Mouse (Mus musculus): Measurements from ENCODE around the gene Ccl11. TPM values are rescaled to one million over a fixed set of nuclear protein-coding genes. Genes with fewer than 3 reads are reported as not detected.

Ccl11 gene
- polyA plus RNA-seq, 1 experiment from 2014 or later = 16.7 TPM

DNA sequence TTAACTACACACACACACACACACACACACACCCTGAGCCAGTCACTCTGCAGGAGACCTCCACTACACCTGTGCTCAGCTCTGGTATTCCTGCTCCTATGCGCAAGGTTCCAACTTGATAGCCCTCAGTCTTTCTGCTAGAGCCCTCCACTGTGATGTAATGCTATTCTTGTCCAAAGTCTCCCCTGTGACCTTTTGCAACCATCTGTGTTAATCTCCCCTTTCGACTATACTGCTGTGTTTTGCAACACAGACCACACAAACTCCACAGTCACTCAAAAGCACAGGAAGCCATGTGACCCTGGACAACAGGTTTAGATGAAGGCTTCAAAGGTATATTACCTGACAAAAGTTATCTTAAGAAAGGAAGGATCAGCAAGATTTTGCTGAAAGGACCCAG, 5.8 kb downstream of the Ccl11 start:
- H3K4me3 ChIP-seq (ENCODE audit: low read depth, low read length) = no peak overlapping the region
- H3K9ac ChIP-seq (ENCODE audit: low read length) = no peak overlapping the region
- H3K36me3 ChIP-seq (ENCODE audit: control insufficient read depth, insufficient read depth, low read length) = no peaks in the 10 kb centered on the region
- 78% methylated on average over 2 of the region's 2 CpGs for WGBS
- H3K27me3 ChIP-seq (ENCODE audit: control insufficient read depth, insufficient read depth, low read length) = no peaks in the 10 kb centered on the region
- DNase-seq (ENCODE audit: low spot score) (no peak), ATAC-seq (ENCODE audit: low FRiP score, low TSS enrichment) (no peak)
- no peaks in the 10 kb centered on the region for H3K9me3 ChIP-seq (ENCODE audit: control insufficient read depth, low read length)
- no peak overlapping the region for H3K4me2 ChIP-seq (replicated peaks; ENCODE audit: low read depth)
- H3K4me1 ChIP-seq (replicated peaks; ENCODE audit: control insufficient read depth, insufficient read depth) = no peaks in the 10 kb centered on the region
- TF ChIP-seq EP300 (optimal IDR thresholded peaks at IDR 0.05) (no peak), CTCF (IDR thresholded peaks at IDR 0.05; ENCODE audit: low read depth) (no peak)
- no peak overlapping the region for H3K27ac ChIP-seq (replicated peaks)

DNA sequence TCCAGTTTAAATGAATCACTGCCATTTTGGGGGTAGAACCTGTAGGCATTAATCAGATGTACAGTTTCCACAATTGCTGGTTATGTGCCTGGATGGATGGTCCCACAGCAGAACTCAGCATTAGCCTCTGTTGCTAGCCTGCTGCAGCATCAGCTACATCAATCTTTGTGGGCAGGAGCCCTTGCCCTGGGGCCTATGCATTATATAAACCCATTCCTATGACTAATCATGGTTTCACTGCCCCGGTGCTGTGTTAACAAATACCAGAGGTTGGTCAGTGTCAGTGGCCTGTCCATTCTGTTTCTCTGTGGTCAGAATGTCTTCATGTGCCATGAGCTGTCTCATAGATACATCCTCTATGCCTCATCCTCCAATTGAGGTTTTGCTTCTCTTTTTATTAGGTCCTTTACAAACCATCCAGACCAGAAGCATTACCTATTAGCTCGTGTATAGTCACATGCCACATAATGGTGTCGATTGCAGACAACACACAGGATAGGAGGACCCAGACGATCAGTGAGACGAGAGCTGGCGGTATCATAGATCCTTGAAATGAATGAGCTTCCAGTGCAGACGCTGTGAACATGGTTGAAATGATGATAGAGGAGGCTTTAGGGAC, 9.4 kb downstream of the Ccl11 start:
- Histone ChIP-seq H3K27ac (replicated peaks) (no peak overlapping the region), H3K27me3 (ENCODE audit: control insufficient read depth, insufficient read depth, low read length) (no peaks in the 10 kb centered on the region), H3K4me3 (ENCODE audit: low read depth, low read length) (no peak overlapping the region), H3K4me1 (replicated peaks; ENCODE audit: control insufficient read depth, insufficient read depth) (no peaks in the 10 kb centered on the region), H3K9me3 (ENCODE audit: control insufficient read depth, low read length) (no peaks in the 10 kb centered on the region), H3K9ac (ENCODE audit: low read length) (no peak overlapping the region), H3K36me3 (ENCODE audit: control insufficient read depth, insufficient read depth, low read length) (no peaks in the 10 kb centered on the region), H3K4me2 (replicated peaks; ENCODE audit: low read depth) (no peak overlapping the region)
- TF ChIP-seq CTCF (IDR thresholded peaks at IDR 0.05; ENCODE audit: low read depth) (no peak), EP300 (optimal IDR thresholded peaks at IDR 0.05) (no peak)
- WGBS = 77% methylated on average over 7 of the region's 7 CpGs
- ATAC-seq (ENCODE audit: low FRiP score, low TSS enrichment) (no peak), DNase-seq (ENCODE audit: low spot score) (no peak)

DNA sequence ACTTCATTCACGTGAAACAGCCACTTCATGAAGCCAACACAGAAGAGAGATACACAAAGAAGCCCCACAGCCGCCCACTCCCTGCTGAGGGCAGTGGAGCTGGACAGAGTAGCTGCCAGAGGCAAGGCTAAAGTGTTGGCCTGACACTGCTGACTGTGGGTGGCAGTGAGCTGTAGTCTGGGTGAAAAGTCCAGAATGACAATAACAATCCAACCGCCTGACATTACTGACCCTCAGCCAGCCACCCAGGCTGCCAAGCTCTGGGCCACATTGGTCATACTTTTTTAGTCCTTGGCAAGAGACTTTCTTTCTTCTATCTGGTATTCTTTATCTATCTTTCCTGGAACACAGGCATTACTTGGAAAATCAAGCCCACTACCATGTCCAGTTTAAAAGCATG, 13.5 kb downstream of the Ccl11 start:
- no peak for TF ChIP-seq CTCF (IDR thresholded peaks at IDR 0.05; ENCODE audit: low read depth)
- TF ChIP-seq EP300 (optimal IDR thresholded peaks at IDR 0.05) = no peak
- DNase-seq (ENCODE audit: low spot score) (no peak), ATAC-seq (ENCODE audit: low FRiP score, low TSS enrichment) (no peak)
- Histone ChIP-seq H3K27ac (replicated peaks) (no peak overlapping the region), H3K9me3 (ENCODE audit: control insufficient read depth, low read length) (no peaks in the 10 kb centered on the region), H3K36me3 (ENCODE audit: control insufficient read depth, insufficient read depth, low read length) (no peaks in the 10 kb centered on the region), H3K4me3 (ENCODE audit: low read depth, low read length) (no peak overlapping the region), H3K9ac (ENCODE audit: low read length) (no peak overlapping the region), H3K27me3 (ENCODE audit: control insufficient read depth, insufficient read depth, low read length) (no peaks in the 10 kb centered on the region), H3K4me1 (replicated peaks; ENCODE audit: control insufficient read depth, insufficient read depth) (no peaks in the 10 kb centered on the region), H3K4me2 (replicated peaks; ENCODE audit: low read depth) (no peak overlapping the region)
- whole genome bisulfite sequencing = 71% methylated on average over 3 of the region's 3 CpGs

- no peak for TF ChIP-seq EP300 (optimal IDR thresholded peaks at IDR 0.05)
- TF ChIP-seq CTCF (IDR thresholded peaks at IDR 0.05; ENCODE audit: low read depth) = peak; percentile 48
- H3K27ac ChIP-seq (replicated peaks) = no peak overlapping the region
- H3K4me1 ChIP-seq (replicated peaks; ENCODE audit: control insufficient read depth, insufficient read depth) = no peaks in the 10 kb centered on the region
- no peak for ATAC-seq (ENCODE audit: low FRiP score, low TSS enrichment)
- H3K9me3 ChIP-seq (ENCODE audit: control insufficient read depth, low read length) = no peaks in the 10 kb centered on the region
- H3K27me3 ChIP-seq (ENCODE audit: control insufficient read depth, insufficient read depth, low read length) = no peaks in the 10 kb centered on the region
- no peak overlapping the region for H3K4me2 ChIP-seq (replicated peaks; ENCODE audit: low read depth)
- H3K36me3 ChIP-seq (ENCODE audit: control insufficient read depth, insufficient read depth, low read length) = no peaks in the 10 kb centered on the region
- DNase-seq (ENCODE audit: low spot score) = no peak
- WGBS = 78% methylated on average over 1 of the region's 1 CpGs
- H3K9ac ChIP-seq (ENCODE audit: low read length) = no peak overlapping the region
- no peak overlapping the region for H3K4me3 ChIP-seq (ENCODE audit: low read depth, low read length)
These were observed 14.8 kb downstream of the Ccl11 start for GRCm38 (mm10) chr11:82072374-82072773.

GRCm38 (mm10) chr11:82072984-82073383, 15.4 kb downstream of the Ccl11 start:
- no peaks in the 10 kb centered on the region for H3K27me3 ChIP-seq (ENCODE audit: control insufficient read depth, insufficient read depth, low read length)
- H3K4me1 ChIP-seq (replicated peaks; ENCODE audit: control insufficient read depth, insufficient read depth) = no peaks in the 10 kb centered on the region
- TF ChIP-seq CTCF (IDR thresholded peaks at IDR 0.05; ENCODE audit: low read depth) (no peak), EP300 (optimal IDR thresholded peaks at IDR 0.05) (no peak)
- DNase-seq (ENCODE audit: low spot score) (no peak), ATAC-seq (ENCODE audit: low FRiP score, low TSS enrichment) (no peak)
- no peak overlapping the region for H3K4me2 ChIP-seq (replicated peaks; ENCODE audit: low read depth)
- no peak overlapping the region for H3K9ac ChIP-seq (ENCODE audit: low read length)
- H3K9me3 ChIP-seq (ENCODE audit: control insufficient read depth, low read length) = no peaks in the 10 kb centered on the region
- H3K27ac ChIP-seq (replicated peaks) = no peak overlapping the region
- no peak overlapping the region for H3K4me3 ChIP-seq (ENCODE audit: low read depth, low read length)
- WGBS = 82% methylated on average over 3 of the region's 3 CpGs
- no peaks in the 10 kb centered on the region for H3K36me3 ChIP-seq (ENCODE audit: control insufficient read depth, insufficient read depth, low read length)

DNA sequence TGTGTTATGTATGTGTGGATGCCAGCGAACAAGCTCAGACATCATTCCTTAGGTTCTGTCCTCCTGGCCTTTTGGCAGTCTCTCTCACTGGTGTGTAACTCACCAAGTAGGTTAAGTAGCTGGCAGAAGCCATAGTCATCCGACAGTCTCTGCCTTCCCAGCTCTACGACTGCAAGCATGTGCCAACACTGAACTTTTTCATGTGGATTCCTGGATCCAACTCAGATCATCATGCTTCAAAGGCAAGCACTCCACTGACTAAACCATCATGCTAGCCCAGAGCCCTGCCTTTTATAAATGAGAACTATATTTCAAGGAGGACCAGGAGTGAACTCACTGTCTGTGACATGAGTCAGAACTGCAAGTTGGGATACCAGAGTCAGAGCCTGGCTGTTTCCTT, 16.1 kb downstream of the Ccl11 start:
- TF ChIP-seq CTCF (IDR thresholded peaks at IDR 0.05; ENCODE audit: low read depth) = no peak
- TF ChIP-seq EP300 (optimal IDR thresholded peaks at IDR 0.05) = no peak
- no peak for ATAC-seq (ENCODE audit: low FRiP score, low TSS enrichment)
- H3K9me3 ChIP-seq (ENCODE audit: control insufficient read depth, low read length) = no peaks in the 10 kb centered on the region

More for the DNA sequence above, 16.1 kb downstream of the Ccl11 start:
- Histone ChIP-seq H3K9ac (ENCODE audit: low read length) (no peak overlapping the region), H3K4me1 (replicated peaks; ENCODE audit: control insufficient read depth, insufficient read depth) (no peaks in the 10 kb centered on the region), H3K27ac (replicated peaks) (no peak overlapping the region), H3K4me2 (replicated peaks; ENCODE audit: low read depth) (no peak overlapping the region), H3K36me3 (ENCODE audit: control insufficient read depth, insufficient read depth, low read length) (no peaks in the 10 kb centered on the region), H3K27me3 (ENCODE audit: control insufficient read depth, insufficient read depth, low read length) (no peaks in the 10 kb centered on the region), H3K4me3 (ENCODE audit: low read depth, low read length) (no peak overlapping the region)
- DNase-seq (ENCODE audit: low spot score) = no peak
- WGBS = 83% methylated on average over 3 of the region's 3 CpGs

Measured in stomach, postnatal 0 days (tissue).